Mouse (Mus musculus) urinary bladder, postnatal 14 days (tissue): Measurements from ENCODE around the gene Sez6l.
"Not testable (repeated sequence)": the region's sequence is repeated elsewhere in the genome, so short reads cannot be mapped to it uniquely, and the experiment has no call there.

ENCODE experiments used
- DNase-seq: peaks from one replicate; pipeline ENCODE4 v3.0.0; 2021; ENCODE audit warnings: low spot score

Sez6l gene

DNA sequence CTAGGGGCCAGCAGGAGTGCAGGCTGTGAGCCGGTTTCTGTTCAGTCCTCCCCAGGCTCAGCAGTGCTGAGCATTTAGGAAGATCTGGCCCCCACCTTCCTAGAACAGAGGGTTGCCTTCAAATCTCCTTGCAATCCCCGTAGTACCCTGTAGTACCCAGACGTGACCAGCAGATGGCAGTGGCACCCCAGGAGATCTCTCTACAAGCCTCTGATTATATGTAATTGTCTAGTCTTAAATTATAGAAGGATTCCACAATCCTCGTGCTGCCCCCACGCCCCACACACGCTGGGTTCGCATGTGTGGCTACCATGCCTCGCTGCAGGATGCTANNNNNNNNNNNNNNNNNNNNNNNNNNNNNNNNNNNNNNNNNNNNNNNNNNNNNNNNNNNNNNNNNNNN, 144.0 kb downstream of the Sez6l start:
- DNase-seq = peak; percentile 68

DNA sequence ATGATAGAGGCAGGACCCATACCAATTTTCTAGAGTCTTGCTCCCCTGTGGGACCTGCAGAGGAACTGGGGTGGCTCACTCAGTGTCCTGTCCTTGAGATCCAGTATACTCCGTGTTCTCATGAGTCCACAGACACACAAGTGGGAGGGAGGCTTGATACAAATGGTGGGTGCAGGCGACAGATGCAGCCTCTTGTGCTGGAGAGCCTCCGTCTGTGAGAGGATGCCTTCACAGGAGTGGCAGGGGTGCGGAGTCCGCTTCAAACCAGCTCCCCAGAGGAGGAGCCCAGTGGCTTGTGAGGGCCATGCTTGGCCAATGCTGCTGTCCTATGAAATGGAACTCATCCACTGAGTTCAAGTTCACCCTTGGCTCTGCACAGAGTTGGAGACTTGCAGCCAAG, 145.0 kb downstream of the Sez6l start:
- no peak for DNase-seq

DNA sequence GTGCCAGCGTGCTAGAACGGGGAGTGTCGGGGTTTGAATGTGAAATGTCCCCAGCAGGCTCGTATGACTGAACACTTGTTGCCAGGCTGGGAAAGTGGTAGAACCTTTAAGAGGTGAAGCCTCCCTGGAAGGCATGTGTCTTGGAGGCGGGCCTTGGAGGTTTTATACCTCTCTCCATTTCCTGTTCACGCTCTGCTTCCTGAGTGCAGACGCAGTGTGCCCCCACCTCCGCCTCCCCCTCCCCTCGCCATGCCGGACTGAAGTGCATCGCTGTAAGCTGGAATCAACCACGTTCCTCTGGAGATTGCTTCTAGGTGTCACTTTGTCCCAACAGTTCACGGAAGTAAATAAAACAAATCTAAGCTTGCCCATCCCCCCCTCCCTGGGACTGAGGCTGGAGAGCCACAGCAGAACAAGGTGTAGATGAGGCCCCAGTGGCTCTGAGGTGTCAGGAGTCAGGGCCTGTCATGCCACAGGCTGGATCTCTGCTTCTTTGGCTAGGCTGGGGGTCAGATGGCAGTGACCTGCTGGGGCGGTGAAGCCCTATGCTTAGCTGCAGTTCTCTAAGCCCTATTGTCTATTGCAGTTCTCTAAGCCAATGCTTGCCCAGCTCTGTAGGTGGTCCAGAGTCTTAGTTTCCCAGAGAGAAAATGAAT, 145.7 kb downstream of the Sez6l start:
- no peak for DNase-seq

DNA sequence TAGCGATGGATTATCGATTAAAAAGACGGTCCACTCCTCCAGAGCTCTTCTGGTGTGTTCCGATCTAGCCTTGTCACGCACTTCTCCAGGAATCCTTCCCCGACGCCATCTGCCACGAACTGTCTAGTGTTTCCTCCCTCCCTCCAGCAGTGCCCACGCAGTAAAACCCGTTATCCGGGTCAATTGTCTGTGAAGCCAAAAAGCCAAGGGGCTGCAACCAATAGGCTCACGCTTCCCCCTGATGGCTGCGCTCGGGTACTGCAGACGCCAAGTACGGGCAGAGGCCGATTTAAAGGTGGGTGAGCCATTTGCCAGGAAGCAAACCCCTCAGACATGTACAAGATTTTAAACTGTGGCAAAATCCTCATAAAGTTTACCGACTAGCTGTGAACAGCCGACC, 148.0 kb downstream of the Sez6l start:
- peak; percentile 62 for DNase-seq

DNA sequence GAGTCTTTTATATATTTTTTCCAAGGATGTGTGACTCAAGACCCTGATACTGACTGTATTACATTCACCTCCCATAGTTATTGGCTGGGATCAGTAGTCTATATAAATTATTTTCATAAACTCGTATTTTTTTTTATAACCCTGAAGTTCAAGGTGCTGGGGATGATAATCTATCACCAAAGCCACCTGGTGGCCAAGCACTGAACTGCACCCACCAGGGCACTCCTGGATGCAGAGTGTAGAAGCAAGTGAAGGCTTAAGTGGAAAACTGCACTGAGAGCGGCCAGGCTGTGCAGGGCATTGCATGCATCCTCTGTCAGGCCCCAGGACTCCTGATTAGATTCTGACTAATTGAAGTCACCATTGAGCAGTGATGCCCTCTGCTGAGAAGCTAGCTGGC, 149.7 kb downstream of the Sez6l start:
- peak; percentile 61 for DNase-seq

DNA sequence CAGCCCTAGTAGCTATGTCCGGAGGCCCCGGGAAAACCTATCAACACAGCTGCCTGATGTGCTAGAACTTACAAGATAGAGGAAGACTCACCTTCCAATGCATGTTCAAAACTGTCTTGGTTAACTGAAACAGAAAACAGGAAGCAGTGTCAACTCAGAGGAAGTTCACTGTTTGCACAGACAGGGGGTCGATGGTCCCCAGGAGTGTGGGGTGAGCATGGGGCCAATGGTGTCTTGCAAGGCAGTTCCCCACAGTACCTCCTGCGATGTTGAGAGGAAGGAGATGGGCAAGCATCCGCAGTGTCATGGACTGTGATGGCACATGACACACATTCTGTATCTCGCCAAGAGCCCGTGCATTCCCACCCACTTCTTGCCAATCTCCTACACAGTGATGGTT, 150.3 kb downstream of the Sez6l start:
- DNase-seq = no peak

DNA sequence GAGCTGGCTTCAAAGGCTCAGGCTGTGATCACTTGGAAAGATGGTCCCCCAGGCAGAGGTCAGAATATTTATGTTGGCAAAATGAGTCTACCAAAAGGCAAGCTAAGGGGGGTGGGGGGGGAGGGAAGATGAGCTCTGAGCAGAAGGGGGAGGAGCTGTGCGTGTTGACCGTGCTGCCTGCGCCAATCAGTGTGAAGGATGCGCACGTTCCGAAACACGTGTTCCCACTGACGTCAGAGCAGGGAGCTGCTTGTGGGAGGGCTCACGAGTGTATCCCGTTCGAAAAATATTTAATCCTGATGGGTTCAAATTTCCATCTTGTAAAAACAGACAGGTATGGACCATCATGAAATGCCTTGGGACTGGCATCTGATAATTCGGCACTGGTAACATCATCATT, 157.4 kb downstream of the Sez6l start:
- no peak for DNase-seq

DNA sequence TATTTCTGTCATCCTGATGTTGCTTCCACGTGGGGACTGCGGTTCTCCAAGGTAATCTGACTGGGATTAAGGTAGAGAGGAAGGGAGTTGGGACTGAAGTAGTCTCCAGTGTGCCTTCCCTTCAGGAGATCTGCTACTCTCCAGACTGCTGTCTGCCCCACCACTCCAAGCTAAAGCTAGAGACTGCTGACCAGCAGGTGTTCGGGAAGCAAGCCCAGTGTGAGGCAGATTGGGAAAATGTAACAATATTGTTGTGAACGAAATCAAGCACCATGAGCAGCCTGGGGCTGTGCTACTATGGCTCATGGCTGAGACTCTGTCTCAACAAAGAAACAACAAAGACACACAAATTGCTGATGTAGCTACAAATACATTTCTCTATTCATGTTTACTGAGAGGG, 159.0 kb downstream of the Sez6l start:
- DNase-seq = no peak

DNA sequence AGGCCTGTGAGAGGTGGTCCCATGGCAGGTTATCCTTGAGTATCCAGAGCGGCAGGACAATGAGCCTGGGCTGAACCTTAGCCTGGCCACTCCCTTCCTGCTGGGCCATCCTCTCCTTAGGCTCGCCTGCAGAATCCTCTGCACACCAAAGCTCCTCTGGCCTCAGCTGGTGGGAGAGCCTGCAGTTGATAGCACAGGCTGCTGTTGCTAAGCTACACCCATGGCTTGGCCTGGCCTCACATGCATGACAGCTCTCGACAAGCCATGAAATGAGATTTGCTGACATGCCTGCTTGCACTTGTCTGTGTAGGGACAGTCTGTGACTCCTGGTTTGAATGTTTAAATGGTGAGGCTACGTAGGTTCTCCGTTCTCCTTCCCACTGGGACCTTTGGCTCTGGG, 160.3 kb downstream of the Sez6l start:
- DNase-seq = no peak

DNA sequence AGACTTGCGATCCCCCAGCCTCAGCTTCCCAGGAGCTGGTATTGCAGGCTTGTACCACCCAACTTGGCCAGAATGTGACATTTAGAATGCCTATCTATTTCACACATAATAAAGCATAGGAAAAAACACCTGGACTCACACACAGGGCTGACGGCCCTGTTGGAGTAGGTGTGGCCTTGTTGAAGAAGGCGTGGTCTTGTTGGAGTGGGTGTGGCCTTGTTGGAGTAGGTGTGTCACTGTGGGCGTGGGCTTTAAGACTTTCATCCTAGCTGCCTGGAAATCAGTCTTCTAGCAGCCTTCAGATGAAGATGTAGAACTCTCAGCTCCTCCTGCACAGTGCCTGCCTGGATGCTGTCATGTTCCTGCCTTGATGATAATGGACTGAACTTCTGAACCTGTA, 164.2 kb downstream of the Sez6l start:
- not testable (repeated sequence) for DNase-seq

DNA sequence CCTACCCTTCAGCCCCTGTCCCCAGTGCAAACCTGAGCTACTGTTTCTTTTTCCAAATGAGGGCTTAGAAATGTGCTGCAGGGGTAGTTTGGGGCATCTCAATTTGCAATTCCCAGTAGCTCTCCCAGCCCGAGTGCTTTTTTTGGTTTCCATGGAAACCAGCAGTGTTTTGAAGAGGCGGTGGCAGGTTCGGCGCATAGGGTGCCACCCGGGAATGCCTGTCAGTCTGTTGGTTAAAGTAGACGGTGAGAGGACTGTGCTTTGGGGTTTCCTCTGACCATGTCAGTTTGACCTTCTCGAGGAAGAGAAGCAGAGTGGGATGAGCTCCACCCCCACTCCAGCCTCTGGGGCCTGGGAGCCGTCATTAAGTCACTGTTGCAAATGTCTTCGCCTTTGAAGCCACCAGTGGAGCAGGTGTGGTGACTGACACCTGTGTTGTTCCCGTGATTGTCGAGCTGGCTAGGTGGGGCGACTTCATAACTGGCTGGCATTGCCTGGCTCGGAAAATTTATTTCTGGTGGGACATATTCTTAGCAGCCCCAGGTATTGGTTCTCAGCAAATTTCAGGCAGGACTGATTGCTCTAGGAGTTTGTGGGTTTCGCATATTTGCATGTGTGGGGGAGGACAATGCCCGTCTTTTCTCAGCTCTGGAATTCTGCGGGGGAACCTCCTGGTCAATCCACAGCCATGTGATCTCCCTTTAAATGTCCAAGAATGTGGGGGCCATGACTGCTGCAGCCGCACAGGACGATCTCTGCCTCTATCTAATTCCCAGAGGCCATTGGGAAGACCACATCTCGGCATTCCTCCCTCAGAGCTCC, 165.3 kb downstream of the Sez6l start:
- DNase-seq = no peak

DNA sequence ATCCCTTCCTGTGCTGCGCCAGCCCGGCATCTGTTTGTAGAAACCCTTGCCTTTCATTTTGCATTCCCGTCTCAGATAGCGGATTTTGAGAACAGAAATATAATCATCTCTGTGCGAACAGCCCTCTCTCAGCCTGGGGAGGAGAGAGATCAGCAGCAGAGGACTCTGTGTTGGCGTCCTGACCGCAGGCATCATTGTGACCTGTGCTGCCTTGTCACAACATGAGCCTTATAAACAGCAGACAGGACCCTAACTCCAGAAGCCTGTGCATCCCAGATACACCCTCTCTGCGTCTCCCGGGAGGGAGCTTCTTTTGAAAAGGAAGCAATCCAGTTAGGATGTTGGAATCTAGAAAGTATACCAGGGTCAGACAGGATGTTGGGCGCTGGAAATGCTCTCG, 165.9 kb downstream of the Sez6l start:
- no peak for DNase-seq

DNA sequence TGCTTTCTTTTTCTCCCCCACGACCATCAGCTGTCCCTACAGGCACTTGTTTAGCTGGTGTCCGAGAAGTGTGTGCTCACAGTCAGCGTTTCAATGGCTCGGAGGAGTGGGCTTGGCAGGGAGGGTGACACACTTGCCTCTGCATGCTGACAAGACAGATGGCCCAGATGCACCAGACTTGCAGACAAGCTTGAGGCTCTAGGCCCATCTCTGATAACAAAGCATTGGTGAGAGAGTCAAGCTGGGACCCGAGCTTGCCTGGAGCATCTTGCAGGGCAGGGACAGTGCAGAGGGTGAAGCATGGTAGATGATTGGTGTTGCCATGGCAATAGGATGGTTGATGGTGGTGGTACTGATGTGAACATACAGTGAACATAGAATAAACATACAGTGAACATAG, 167.7 kb downstream of the Sez6l start:
- DNase-seq = no peak

DNA sequence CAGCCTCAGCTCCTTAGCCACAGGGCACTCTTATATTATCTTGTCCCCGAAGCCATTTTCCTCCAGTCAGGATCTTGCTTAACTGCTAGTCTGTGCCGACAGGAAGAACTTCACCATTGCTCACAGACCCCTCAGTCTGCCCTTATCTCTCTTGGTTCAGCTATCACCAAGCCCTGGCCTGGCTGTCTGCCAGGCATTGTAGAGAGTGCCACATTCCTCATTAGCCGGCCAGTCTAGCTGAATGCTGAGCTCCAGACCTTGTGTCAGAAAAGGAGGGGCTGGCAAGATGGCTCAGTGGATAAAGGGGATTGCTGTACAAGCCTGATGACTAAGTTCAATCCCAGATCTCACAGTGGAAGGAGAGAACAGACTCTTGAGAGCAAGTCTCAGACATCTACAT, 171.0 kb downstream of the Sez6l start:
- no peak for DNase-seq

DNA sequence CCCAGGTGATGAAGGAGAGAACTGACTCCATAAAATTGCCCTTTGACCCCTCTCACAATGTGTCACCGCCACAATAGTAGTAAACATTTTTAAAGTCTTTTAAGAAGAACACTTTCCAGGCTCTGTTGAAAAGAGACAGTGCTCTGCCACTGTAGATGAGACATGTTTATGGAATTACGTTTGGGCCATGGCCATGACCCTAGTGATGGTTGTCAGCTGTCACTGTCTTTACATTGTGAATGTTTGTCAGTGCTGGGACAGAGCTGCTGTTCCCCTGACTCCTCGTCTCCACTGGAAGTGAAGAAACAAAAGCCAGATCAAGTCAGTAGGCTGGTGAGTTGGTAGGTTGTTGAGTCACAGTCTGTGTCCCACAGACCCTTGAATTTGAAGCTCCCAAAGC, 174.5 kb downstream of the Sez6l start:
- DNase-seq = no peak

DNA sequence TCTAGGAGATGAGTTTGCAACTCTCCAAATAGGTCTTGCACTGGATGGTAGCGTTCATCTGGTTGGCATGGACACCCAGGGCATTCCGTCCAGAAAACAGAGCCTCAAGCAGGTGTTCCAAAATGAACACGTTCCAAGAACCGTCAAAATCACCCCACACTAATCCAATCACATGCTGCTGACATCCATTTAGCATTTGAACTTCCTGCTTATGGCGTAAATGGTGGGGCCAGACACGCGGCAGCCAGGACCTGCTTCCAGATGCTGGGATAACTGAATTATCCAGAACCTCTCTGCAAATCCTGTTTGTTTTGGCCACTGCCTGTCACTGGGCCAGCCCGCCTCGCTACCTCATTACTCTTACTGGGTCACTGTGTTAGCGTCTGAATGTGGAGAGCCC, 177.7 kb downstream of the Sez6l start:
- no peak for DNase-seq

DNA sequence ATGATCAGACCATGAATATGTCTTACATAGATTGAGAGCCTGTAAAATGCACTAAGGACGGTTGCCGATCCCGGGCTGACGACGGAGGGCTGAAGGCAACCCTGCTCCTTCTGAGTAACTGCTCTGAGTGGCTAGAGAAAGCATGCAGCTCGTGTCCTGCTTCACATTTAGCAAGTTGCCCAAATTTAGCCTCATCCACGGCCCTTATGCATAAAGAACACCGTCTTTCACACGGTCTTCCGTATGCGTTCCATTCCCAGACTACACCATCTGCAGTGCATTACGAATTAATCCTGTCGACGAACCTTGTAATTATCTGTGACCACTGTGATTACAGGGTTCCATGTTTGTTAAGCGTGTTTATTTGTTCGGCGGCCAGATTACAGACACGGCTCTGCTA, 180.9 kb downstream of the Sez6l start:
- DNase-seq = no peak

DNA sequence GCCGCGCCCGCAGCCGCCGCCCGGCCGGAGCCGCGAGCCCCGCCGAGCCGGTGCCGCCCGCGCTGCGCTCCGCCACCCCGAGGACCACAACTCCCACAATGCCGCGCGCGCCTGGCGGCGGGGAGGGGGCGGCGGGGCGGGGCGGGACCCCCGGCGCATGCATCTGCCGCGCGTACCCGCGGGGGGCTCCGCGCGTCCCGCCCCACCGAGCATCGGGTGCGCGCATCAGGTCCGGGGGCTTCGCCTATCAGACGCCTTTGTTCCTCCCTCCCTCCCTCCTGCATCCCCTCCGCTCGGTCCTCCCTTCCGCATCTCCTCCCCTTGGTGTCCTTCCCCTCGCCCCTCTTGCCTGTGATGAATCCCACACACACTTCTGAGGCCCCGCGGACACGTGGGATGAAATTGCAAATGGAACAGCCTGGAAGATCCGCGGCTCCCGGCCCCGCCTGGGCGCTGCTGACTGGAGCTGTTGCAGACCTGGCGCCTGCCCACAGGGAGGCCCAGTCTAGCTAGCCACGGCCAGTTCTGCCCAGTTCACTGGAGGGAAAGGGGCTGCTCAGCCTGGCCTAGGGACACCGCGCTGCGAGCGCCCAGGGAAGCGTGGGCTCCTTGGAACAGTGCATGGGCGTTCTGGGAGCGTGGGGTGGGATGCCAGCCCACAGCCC, 182.1 kb downstream of the Sez6l start, which contains the start of gene Asphd2:
Gene Asphd2 (minus strand): TSS at position 88 of the 665 bp plus-strand sequence.
- peak; percentile 19 for DNase-seq

DNA sequence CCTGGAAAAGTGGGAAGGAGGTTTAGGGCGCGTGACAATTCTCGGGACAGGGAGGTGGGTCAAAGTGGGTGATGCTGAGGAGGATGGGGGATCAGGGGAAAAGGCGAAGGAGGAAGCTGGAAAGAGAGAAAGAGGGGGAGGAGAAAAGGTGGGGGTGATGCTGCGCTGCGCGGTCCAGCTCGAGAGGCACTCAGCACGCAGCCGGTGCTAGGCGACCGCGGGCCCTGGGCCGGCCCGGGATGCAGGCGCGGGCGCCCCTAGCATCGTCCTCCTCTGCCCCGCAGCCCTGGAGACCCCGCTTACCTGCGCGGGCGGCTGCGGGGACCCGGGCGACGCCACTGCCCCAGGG, 182.6 kb downstream of the Sez6l start:
- DNase-seq = no peak

DNA sequence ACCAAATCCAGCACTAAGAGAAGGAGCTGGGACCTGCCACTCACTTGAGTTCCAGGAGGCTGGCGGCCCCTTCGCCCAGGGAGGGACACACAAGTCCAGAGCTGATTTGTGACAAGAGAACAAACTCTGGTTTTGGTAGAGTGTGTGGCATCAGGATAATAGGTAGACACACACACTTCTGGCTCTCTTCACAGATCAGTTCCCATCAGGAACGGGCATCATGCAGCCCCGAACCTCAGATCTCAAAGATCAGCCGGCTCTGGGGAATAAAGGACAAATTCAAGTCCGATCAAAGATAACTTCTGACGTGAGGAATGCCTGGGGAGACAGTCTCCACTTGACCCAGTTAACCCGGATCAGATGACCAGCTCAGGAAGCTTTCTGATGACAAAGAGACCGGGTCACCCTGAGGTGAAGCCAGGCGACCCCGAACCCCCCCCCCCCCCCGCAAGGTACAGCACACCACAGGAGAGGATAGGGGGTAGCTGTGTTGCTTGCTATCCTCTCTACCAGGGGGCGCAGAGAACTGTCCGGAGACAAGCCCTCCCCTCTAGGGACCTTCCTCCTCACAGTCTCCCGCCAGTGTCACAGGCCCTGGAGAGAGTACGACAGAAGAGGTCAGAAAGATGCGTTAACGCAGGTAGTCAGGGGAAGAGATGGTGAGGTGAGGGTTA, 183.1 kb downstream of the Sez6l start:
- DNase-seq = no peak

DNA sequence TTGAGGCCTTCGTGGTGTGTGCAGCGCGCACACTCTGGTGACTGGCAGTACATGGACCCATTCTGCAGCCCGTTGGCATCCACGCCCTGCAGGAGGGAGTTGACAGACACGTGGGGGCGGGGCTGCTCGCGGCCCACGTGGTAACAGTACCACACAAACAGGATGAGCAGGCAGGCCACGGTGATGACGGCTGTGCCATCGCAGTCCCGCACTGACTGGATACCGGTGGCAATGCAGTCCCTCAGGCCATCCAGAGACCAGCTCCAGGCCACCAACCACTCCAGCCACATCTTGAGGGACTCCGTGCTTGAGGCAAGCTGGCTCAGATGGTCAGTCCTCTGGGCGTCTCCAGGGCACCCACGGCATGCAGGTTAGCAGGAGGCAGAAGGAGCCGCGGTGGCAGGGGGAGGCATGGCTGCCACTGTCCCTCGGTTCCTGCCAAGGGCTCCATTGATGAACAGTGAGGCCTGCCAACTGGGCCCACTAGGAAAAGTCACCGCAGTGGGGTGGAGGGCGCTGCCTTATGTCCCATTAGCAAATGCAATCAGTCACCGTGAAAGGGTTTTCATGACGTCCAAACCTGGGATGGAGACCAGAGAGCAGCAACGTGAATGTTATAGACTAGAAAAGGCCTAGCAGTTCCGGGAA, 185.2 kb downstream of the Sez6l start:
- DNase-seq = no peak

DNA sequence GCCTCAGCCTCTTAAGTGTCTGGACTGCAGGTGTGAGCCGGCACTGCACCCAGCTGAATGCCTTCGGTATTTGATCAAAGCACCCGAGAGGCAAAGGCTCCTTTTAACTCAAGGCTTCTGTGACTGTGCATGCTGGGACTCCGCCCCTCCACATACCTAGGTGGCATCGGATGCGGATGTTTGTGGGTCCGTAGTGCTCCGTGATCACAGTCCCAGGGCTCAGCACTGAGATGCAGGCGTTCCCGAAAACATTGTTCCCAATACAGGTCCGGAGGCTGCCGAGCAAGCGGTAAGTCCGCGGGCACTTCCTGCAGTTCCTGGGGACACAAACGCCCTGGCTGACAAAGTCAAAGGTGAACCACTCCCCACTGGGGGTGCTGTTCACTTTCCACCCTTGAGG, 186.0 kb downstream of the Sez6l start:
- no peak for DNase-seq
